Mouse (Mus musculus) ovary, postnatal 36 days (tissue): ENCODE data around the gene Tsga10ip.
"Not testable (repeated sequence)": the region's sequence is repeated elsewhere in the genome, so short reads cannot be mapped to it uniquely, and the experiment has no call there.

ENCODE experiments used
- DNase-seq: peaks from one replicate; pipeline ENCODE4 v3.0.0; 2022; ENCODE audit warnings: low spot score, mixed read lengths

Gene Tsga10ip

DNA sequence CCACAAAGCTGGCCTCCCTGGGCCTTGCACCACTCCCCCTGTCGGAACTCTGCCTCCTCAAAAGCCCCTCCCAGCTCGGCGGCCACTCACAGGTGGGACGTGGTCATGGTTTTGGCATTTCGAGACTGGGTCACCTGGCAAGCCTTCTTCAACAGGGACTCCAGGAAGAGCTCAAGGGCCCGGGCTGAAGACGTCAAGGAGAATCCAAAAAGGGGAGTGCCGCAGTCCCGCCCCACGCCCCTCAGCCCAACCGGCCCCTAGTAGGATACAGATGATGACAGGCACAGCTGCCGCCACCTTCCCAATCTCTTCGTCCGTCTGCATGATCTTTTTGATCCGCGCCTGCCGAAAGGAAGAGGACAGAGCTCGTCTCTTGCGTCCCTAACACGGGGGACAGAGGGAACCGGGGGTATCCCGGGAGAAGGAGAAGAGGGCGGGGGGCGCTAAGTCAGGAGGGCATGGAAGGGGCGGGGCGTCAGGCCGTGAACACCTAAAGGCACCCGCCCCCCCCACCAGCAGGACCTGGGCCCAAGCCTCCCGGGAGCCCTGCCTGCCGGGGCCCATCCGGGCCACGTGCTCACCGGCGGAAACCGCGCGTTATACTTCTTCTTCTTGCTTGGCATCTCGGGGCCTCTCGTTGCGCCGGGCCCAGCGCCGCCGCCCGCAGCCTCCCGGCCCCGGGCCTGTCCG lies 21.9 kb upstream of the Tsga10ip start:
- peak; percentile 83 for DNase-seq

DNA sequence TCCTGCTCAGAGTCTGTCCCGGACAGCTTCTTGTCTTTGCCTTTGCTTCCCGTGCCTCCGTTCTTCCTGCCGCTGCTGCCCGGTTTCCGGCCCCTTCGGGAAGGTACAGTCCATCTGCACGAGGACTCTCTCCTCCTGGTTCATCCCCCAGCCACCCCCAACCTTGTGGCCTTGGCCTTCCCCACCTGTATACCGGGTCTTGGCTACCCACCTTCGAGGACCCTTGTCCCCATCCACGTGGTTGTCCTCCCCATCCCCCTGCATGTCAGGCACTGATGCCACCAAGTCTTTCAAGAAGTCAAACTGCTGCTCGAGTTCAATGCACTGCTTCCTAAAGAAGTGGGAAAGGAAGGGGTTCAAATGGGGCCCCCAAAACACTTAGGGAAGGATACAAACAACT lies 21.2 kb upstream of the Tsga10ip start:
- DNase-seq: peak; percentile 25

DNA sequence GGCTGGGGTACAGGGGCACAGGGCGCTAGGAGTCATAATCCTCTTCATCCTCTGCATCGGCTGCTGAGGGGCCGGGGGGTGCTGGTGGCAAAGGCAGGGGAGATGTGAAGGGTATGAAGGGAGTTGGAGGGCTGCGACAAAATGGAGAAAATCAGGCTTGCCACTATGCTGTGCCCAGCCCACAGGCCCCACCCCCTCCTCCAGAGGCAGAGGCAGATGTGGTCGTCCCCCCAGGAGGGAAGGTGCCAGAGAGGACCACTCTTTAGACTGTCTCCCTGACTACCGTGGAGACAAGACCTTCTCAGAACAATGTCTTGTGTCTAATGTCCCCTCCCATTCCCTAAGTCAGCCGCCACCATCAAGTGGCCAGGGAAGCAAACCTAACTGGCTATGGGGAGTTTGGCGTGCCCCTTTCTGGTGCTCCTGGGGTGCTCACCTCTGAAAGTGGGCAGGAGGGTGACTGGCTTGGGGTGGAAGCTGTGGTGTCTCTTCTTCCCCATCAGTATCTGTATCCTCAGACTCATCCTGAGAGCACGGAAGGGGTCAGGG lies 20.6 kb upstream of the Tsga10ip start:
- DNase-seq: no peak

DNA sequence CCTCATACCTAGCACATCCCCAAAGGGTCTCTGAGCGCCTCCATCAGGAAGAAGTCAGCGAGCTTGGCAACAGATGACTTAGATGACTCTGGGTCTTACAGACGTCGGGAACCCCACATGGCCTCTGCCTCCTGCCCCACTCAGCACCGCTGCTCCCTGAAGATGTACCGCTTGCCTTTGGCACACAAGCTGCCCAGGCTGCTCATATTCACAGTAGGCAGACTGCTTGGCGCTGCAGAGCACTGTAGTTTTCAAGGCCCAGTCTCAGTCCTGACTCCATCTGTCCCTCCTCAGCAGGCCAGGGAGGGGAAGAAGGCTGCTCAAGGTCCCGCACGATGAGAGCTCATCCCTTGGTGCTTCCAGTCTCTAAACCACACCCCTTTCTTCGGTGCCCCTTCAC lies 19.9 kb upstream of the Tsga10ip start:
- no peak for DNase-seq

DNA sequence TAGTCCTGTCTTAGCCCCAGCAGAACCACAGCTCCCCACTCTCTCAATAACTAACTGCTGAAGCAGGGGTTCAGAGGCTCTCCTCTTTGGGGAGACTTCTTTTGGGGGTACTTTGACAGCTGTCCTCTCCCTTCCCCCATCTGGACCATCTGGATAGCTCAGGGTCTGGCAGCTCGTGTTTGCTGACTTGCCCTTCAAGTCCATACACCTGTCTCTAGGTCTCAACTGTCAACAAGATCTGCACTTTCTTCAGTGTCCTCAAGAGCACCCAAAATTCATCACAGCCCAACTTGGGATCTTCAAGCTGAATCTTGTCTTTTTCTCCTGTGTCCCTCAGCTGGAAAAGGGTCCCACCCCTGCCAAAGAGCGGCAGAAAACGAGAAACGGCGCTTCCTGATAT lies 19.5 kb upstream of the Tsga10ip start:
- DNase-seq: no peak

DNA sequence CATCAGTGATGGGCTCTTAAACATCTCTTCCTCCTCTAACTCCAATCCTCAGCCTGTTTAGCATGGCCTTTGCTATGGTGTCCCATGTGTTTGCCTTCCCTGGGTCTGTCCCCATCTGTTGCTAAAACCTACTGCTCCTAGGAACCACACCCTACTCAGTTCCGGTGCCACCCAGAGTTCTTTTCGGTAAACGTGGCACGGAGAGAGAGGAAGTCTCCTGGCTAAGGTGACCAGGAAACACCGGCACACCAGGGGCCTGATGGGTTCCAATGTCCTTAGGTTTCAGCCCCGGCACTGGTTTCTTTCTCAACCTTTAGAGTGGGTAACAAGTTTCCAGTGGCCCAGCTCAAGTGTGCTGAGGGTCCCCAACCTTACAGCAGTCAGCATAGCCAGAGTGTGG lies 18.3 kb upstream of the Tsga10ip start:
- no peak for DNase-seq

DNA sequence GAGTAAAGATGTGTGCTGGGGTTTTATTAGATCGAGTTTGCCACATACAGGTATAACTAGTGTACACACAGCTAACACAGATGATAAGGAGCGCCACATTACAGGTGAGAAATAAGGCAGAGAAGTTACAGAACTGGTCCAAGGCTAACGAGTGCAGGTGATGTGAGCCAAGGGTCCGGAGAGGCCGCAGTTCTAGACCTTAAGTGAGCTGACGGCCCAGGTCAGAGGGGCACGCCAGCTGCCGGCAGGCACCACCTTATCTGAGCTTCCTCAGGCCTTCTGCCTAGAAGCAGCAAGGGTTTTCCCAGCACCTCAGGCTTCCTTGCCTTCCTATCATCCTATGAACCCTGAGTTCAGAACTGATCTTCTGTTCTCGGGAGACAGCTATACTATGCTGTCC lies 17.3 kb upstream of the Tsga10ip start:
- DNase-seq: no peak

DNA sequence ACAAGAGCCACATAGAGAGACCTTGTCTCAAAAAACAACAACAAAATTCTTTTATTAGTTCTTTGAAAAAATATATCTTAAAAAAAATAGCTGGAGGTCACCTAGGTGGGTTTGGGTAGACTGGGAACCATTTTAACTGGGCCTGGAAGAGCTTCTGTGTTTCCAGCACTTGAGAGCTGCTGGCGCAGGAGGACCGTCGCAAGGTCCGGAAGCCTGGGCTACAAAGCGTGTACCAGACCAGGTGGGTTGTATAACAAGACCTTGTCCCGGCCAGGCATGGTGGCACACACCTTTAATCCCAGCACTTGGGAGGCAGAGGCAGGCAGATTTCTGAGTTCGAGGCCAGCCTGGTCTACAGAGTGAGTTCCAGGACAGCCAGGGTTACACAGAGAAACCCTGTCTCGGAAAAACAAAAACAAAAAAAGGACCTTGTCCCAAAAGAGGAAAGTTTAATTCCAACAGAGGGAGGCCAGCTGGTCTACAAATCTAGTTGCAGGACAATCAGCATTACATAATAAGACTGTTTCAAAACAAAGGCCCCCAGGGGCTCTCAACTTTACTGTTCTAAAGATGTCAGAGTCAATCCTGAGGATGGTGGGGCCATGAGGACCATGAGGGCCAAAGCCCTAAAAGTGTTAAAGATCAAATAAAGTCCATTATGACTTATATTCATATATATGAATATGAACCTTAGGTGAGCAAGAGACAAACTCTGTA lies 16.6 kb upstream of the Tsga10ip start:
- DNase-seq: no peak

DNA sequence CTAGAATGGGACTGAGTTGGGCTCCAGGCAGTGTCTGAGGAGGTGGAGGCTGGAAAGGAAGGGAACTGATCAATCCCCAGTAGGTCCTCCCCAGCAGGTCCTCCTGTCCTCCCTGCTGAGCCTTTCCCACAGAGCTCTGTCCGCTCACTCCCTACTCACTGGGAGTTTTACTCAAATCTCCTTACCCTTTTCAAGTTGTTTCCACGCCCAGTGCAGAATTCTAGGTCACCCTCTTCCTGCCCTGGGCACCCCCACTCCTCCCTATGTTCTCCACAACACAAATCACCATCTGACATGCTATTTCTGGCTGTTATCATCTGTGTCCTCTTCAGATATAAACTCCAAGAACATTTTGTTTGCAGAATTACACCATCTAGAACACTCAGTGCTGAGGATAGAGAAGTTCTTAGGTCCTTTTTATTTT lies 12.2 kb upstream of the Tsga10ip start:
- no peak for DNase-seq

DNA sequence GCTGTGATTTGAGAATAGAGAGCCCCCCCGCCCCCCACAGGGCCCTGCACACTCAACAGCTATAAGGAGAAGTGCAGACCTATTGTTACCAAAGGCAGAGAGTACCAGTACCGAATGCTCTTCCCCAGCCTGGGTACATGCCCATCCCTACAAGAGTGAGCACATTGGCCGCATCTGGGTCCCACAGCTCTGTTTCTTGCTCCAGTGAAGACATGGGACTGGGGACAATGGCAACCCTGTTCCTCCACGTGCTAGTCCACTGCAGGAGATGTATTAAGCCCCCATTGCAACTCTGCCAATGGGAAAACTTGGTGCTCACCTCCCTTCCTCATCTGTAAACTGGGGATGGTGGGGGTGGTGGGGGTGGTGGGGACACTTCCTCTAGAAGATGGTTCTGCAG lies 11.5 kb upstream of the Tsga10ip start:
- no peak for DNase-seq

DNA sequence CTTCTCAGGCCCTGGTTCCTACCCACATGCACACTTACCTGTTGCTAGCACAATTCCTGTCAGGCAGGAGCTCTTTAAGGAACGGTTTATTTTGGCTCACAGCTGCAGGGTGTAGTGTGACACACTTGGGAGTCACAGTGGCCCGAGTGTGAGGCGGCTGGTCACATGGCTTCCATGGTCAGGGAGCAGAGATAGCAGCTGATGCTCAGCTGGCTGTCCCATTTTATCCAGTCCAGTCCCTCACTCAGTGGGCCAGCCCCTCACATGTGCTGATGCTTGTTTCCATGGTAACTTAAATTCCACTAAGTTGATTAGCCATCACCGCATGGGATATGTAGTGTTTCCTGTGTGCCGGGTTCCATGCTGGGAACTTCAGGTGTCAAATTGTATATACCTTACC lies 9.6 kb upstream of the Tsga10ip start:
- DNase-seq: no peak

DNA sequence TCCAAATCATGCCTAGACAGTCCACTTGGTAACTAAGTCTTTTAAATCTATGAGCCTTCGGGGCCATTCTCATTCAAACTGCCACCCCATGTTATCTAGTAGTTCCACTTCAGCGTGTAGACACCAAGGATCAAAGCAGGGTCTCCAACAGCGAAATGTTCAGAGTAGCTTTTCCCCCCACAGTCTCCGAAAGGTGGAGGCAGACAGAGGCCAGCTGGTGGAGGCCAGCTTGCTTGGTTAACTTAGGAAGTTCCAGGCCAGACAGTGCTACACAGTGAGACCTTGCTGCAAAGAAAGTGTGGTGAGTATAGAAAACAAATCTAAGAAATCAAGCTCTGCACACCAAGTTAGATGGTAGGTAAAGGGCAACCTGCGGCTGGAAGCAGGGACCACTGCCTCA lies 8.3 kb upstream of the Tsga10ip start:
- no peak for DNase-seq

DNA sequence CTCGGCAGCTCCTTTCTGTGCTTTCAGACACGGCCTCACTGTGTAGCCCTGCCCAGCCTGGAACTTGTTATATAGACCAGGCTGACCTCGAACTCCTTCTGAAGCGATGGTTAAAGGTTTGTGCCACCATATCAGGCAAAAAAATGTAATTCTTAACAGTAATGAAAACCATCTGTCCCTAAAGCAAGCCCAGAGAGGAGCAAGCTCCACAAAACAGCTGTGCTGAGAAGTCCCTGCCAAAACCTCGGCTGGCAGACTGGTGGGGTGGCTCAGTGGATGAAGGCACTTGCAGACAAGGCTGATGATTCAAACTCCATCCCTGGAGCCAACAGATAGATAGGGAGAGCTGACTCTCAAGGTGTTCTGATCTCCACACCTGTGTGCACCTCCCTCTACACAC lies 6.7 kb upstream of the Tsga10ip start:
- DNase-seq: no peak

DNA sequence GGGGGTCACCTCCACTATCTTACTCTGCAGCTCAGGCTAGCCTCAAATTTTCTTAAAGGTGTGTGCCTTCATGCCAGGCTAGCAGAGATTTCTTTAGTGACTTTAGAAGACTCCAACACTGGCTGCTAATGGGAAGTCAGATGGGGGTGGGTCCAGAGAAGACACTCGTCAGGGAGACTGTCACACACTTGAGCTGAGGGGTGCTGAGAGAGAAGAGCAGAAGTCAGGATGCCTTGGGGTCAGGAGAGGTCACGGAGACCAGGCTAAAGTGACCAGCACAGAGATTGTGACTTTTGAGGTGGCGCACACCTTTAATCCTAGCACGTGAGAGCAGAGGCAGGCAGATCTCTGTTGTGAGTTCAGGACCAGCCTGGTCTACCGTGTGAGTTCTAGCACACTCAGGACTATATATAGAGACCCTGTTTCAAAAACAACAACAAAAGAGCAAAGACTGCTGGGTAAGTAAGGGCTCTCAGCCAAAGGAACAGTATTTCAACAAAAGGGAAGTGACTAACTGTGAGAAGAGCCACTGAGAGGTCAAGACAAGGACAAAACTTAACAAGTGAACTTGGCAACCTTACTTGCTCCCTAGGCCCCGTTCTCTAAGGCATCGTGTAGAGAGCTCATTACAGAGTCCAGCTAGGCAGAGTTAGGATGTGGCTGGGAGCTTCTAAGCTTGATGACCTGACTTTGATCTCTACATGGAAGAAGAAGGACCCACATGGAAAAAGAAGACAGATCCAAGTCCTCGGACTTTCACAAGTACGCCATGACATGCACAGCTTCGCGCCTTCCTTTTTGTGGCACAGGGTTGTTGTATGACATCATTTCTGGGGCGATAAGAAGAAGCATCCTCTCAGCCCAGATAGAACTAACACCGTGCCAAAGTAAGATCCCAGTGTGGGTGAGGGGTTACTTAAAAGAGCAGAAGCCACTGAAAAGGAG lies 6.0 kb upstream of the Tsga10ip start:
- no peak for DNase-seq

DNA sequence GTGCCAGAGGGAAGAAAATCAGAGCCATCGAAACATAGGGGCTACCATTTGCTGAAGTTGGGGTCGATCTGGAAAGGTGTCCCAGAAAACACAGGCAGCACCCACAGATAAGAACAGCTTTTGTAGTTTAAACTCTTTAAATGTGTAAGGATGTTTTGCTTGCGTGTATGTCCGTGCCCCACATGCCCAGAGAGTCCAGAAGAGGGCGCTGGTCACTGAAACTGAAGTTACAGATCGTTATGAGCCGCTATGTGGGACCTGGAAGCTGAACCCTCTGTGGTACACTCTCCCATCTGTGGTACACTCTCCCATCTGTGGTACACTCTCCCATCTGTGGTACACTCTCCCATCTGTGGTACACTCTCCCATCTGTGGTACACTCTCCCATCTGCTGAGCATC lies 4.8 kb upstream of the Tsga10ip start:
- DNase-seq: no peak

DNA sequence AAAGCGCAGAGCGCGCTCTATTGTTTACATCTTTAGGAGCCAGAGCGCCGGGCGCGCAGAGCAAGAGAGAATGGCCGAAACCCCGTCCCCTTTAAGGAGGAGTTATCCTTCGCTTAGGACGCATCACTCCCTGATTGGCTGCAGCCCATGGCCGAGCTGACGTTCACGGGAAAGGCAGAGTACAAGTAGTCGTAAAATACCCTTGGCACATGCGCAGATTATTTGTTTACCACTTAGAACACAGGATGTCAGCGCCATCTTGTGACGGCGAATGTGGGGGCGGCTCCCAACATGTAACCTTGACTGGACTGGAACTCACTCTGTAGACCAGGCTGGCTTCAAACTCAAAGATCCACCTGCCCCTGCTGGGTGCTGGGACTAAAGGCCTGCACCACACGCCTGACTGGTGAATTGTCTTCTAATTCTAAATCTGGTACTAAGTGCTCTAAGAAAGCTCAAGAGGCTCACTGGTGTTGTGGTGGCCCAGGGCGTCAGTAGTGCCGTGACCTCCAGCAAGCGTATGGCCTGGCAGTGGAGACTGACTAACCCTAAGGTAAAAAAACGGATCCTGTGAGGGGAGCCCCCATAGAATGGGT lies 4.3 kb upstream of the Tsga10ip start:
- not testable (repeated sequence) for DNase-seq

DNA sequence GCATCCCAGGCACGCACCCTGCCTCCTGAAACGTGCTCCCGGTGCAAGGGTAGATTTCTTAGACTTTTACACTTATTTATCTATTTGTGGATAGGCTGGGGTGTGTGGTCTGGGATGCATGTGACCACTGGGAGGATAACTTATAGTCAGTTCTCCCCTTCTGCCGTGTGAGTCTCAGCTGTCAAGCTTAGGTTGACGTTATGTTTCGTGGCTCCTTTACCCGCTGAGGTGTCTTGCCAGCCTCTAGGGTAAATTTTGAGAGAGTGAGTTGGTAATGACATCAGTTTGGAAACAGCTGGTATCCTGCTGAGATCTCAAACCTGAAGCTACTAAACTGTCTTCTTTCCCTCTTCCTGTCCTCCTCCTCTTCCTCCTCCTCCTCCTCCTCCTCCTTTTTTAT lies 3.6 kb upstream of the Tsga10ip start:
- DNase-seq: no peak

DNA sequence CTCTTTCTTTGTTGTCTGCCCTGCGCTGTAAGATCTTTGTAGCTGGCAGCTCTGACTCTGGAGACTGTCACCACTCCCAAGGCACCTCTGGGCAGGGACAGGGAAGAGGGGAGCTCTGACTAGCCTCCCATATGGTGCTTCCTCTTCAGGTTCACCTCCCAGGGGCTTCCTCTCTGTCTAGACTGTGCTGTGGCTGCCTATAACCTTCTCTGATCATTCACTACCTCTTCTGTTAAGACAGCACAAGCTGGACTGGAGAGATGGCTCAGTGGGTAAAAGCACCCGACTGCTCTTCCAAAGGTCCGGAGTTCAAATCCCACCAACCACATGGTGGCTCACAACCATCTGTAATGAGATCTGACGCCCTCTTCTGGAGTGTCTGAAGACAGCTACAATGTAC lies 1.3 kb downstream of the Tsga10ip start:
- not testable (repeated sequence) for DNase-seq

DNA sequence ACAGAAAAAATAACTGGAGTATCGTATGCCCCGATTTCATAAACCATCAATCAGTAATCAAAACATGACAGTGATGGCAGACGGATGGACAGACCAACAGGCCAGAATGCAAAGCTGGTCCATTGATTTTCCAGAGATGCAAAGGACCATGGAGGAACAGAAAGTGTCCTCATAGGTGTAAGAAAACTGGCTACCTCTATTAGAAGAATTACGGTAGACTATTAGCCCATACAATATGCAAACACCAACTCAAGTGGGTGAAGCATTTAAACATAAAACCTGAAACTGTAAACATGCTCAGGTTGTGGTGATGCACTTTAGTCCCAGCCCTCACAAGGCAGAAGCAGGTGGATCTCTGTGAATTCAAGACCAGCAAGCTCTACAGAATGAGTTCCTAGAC lies 7.0 kb downstream of the Tsga10ip start:
- no peak for DNase-seq

DNA sequence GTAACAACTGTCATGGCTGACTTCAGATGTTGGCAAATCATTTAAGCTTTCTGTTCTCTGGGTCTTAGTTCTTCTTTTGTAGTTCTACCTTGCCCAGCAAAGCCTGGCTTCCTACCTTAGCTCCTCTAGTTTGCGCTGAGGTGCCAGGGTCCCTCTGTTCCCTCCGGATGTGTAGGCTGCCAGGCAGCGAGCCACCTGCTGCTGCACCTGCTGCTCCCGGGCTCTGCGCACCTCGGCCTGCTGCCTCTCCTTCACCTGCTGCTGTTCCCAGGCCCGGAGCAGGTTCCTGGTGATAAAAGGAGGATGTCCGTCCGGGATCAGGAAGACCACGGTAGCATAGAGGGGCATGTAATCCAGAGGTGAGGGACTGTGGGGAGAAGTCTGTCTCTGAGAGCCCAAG lies 8.2 kb downstream of the Tsga10ip start:
- DNase-seq: no peak

DNA sequence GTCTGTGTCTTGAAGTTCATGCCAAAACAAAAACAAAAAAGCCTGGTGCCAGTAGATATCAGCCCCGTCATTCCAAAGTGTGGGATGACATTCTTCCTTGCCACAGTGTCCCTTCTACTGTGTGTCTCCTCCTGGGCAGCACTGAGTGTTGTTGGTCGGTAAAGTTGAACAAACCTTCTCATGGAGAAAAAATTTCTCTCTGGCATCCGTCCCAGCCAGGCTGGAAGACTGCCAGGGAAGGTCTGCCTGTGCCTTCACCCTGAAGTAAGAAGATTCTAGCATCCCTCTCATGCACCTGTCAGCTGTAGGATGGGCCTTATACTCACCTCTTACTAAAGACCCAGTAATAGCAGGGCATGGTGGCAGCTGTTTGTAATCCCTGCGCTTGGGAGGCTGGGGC lies 9.4 kb downstream of the Tsga10ip start:
- DNase-seq: peak; percentile 72

DNA sequence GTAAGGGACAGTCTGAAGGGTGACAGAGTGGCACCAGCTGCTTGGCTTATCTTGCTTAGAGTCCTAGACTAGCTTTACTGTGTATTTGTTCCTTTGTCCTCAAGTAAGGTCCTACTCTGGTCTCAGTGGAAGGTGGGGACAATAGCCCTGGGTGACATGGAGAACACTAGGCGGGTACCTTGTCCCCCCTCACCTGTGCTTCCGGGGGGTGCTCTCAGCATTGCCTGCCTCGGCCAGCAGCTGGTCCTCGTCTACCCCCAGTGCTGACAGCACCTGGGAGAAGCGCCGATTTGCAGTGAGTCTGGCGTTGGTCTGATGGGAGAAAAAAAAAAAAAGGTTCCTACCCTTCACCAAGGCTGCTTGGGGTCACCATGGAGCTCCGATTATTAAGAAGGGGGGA lies 11.9 kb downstream of the Tsga10ip start:
- no peak for DNase-seq
